Mouse (Mus musculus) G1E (cell line): Measurements from ENCODE around the gene Trpc3. TPM values are rescaled to one million over a fixed set of nuclear protein-coding genes. Genes with fewer than 3 reads are reported as not detected.
"Not testable (repeated sequence)": the region's sequence is repeated elsewhere in the genome, so short reads cannot be mapped to it uniquely, and the experiment has no call there.

ENCODE experiments used
- ATAC-seq: 2 replicates; pipeline ENCODE4 v1.8.0; 2016; ENCODE audit warnings: mild to moderate bottlenecking; ENCODE audit not compliant: insufficient number of reproducible peaks, poor library complexity, low FRiP score, severe bottlenecking; ENCODE audit errors: extremely low read depth
- DNase-seq: peaks from one replicate; pipeline ENCODE4 v3.0.0; 2012; ENCODE audit warnings: low spot score
- H3K27me3 ChIP-seq: 2 replicates; pipeline ENCODE4 v1.6.1; 2012; ENCODE audit warnings: mild to moderate bottlenecking, low read length, inconsistent platforms; ENCODE audit not compliant: insufficient read depth
- H3K36me3 ChIP-seq: replicated peaks from 2 replicates; pipeline ENCODE3; 2012; ENCODE audit warnings: mild to moderate bottlenecking, inconsistent platforms
- H3K4me1 ChIP-seq: 2 replicates; pipeline ENCODE4 v1.6.1; 2012; ENCODE audit warnings: low read depth, low read length, inconsistent platforms, mixed read lengths; ENCODE audit not compliant: insufficient read depth
- H3K4me3 ChIP-seq: 2 replicates; pipeline ENCODE4 v1.5.1; 2012; ENCODE audit warnings: low read depth, mild to moderate bottlenecking, inconsistent platforms, low read length, moderate library complexity, mixed read lengths
- H3K9me3 ChIP-seq: replicated peaks from 2 replicates; pipeline ENCODE4 v1.6.1; 2012; ENCODE audit warnings: inconsistent platforms
- CTCF ChIP-seq: IDR thresholded peaks from 2 replicates; pipeline ENCODE4 v1.5.1; 2012; ENCODE audit warnings: low read depth, low read length, inconsistent platforms, mixed read lengths
- GATA1 ChIP-seq: IDR thresholded peaks from 2 replicates; pipeline ENCODE4 v1.6.1; 2012; ENCODE audit warnings: borderline replicate concordance, low read length, inconsistent platforms, mixed read lengths
- GATA2 ChIP-seq: IDR thresholded peaks from 2 replicates; pipeline ENCODE4 v1.6.1; 2012; ENCODE audit warnings: low read depth, low read length, inconsistent platforms, borderline replicate concordance
- POLR2AphosphoS5 ChIP-seq: IDR thresholded peaks from 2 replicates; pipeline ENCODE4 v1.6.1; 2012; ENCODE audit warnings: low read depth, low read length, inconsistent platforms; ENCODE audit not compliant: insufficient replicate concordance
- TAL1 ChIP-seq: conservative IDR thresholded peaks from 2 replicates; pipeline ENCODE4 v1.6.1; 2012; ENCODE audit warnings: low read depth, low read length, inconsistent platforms, mixed read lengths
- polyA plus RNA-seq: library from polyadenylated mRNA; stranded (reverse); fragments of >175 nt; gene quantifications from 2 replicates; pipeline ENCODE4 v1.2.3, GENCODE M21; 2012
- total RNA-seq, 2 experiments: library from RNA; stranded (forward) in 1 of 2; stranded (reverse) in 1 of 2; fragments of 200-1000 nt in 1 of 2; fragments of >200 nt in 1 of 2; fragmentation: Nextera tagmentation in 1 of 2; gene quantifications; 2 replicates each; pipeline ENCODE4 v1.2.3; 2014 to 2017

Gene Trpc3
- total and polyA plus RNA-seq, 3 experiments: 0.11 TPM; not detected in 2

DNA sequence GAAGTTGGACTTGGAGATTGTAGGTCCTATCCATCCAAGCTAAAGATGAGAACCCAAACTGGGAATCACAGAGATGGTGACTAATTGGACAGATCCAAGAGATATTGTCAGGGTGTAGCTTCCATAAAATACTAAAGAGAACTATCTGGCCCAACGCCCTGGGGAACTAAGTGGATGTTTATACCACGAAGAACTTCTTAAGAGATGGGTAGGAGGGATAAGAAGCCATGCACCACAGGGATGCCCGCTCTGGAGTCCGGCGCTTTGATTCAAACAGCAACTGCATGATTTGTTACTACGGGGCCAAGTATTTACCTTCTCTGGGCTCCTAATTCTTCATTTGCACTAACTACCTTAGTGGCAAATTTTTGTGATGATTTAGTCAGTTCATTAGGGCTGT, 77.3 kb downstream of the Trpc3 start:
- Histone ChIP-seq H3K9me3 (no peaks in the 10 kb centered on the region), H3K36me3 (peaks cover 6% of the 10 kb centered on the region), H3K4me1 (peaks cover 19% of the 10 kb centered on the region), H3K4me3 (peak overlapping the region; percentile 74), H3K27me3 (no peaks in the 10 kb centered on the region)
- ATAC-seq: no peak
- TF ChIP-seq TAL1 (no peak), POLR2AphosphoS5 (no peak), GATA2 (no peak), GATA1 (no peak), CTCF (no peak)
- no peak for DNase-seq

DNA sequence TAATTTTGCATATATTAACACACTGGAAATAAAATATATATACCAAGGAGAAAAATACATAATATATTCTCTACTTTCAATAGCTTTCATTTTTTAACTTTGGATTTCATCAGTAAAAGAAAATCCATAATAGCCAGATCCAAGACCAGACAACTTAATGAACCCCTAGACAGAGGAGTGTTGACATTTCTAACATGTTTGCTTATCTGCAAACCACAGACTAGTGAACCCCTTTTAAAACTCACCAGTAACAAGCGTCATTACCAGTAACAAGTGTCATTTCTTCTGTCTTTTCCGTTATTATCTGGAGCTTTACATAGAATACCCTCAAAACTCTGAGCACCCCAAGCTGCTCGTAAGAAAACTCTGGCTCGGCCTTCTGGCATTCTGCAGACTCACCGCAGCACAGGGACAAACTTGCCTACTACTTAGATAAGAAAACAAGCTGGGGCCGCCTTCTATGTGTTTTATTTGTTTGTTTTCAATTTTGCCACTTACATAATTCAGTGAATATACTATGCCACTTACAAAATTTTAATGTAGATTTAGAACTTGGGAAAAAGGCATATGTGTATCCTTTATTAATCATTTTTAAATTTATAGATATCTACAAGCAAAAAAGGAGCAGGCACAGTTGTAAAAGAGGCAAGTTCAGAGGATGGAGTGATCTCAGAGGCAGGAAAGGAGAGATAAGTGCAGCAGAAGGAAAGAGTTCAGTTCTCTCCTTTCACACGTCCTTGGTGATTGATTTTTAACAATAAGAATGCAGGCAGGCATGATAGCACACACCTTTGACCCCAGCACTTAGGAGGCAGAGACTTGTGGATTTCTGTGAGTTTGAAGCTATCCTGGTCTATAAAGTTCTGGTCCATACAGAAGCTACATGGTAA, 83.8 kb downstream of the Trpc3 start:
- Histone ChIP-seq H3K4me3 (no peak overlapping the region; the same call in 1 of the 2 replicates), H3K4me1 (peaks cover 21% of the 10 kb centered on the region), H3K36me3 (peaks cover 14% of the 10 kb centered on the region), H3K9me3 (no peaks in the 10 kb centered on the region), H3K27me3 (no peaks in the 10 kb centered on the region)
- TF ChIP-seq TAL1 (no peak), GATA2 (no peak), CTCF (no peak), GATA1 (no peak), POLR2AphosphoS5 (no peak)
- peak; percentile 78 for ATAC-seq
- DNase-seq: peak; percentile 7

DNA sequence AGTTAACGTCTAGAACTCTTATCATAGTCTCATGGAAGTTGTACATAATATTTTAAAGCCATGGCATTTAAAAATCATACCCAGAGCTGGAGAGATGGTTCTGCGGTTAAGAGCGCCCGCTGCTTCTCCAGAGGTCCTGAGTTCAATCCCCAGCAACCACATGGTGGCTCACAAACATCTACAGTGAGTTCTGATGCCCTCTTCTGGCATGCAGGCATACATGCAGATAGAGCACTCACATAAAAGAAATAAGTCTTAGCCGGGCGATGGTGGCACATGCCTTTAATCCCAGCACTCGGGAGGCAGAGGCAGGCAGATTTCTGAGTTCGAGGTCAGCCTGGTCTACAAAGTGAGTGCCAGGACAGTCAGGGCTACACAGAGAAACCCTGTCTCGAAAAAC, 90.2 kb downstream of the Trpc3 start:
- not testable (repeated sequence) for H3K9me3 ChIP-seq, H3K27me3 ChIP-seq, H3K4me3 ChIP-seq, ATAC-seq, H3K4me1 ChIP-seq, DNase-seq
- H3K36me3 ChIP-seq: peaks cover 11% of the 10 kb centered on the region

DNA sequence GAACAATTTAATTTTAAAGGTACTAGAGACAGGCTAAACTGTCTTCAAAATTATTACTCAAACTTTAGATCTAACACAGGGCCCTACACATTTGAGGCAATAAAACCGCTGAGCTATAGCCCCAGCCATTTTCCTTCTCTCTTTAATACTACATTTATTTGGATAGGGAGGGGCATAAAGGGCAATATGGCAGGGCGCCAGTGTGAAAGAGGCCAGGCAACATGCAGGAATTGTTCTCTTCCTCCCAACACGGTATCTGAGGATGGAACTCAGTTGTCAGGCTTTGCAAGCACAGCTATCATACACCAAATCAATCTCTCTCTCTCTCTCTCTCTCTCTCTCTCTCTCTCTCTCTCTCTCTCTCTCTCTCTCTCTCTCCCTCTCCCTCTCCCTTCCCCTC, 91.2 kb downstream of the Trpc3 start:
- no peak for DNase-seq

DNA sequence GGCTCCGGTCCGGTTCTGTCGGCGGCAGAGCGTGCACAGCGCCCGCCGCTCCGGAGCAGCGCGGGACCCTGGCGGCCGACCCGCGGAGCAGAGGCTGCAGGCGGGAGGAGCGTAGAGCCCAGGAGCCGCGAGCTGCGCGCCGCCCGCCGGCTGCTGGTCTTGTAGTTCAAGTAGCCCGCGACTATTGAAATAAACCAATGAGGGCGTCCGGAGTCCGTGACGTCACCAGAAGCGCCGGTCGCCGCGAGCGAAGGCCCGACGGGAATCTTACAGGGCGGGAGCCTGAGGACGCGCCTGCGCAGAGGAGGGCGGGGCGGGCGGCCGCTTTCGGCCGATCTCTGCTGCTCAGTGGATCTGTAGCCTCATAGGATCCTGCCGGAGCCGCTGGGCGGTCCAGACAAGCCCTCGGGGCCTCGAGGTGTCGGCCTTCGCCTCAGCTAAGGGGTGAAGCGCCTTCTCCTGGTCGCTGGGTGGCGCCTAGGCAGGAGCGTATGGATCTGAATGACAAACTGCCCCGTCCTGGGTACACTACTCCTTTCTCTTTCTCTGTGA, 118.1 kb downstream of the Trpc3 start, which contains the start of gene Ccna2:
TSS of gene Ccna2 (minus strand) at position 324 of the 552 bp plus-strand sequence.
- ATAC-seq (peak; percentile 98), DNase-seq (peak; percentile 78)
- H3K36me3 ChIP-seq: peaks cover 35% of the 10 kb centered on the region
- no peaks in the 10 kb centered on the region for H3K9me3 ChIP-seq
- TF ChIP-seq GATA2 (no peak), TAL1 (no peak), CTCF (0 out of 2 replicates have a peak, but pooled peaks have one; percentile 26), GATA1 (no peak), POLR2AphosphoS5 (no peak)
- H3K4me3 ChIP-seq: peak within 1 kb of the TSS; percentile 94
- no peaks in the 10 kb centered on the region for H3K27me3 ChIP-seq
- H3K4me1 ChIP-seq: peaks cover 33% of the 10 kb centered on the region

More for the DNA sequence above, 91.2 kb downstream of the Trpc3 start:
- TF ChIP-seq GATA1 (no peak), TAL1 (no peak), GATA2 (no peak), POLR2AphosphoS5 (no peak), CTCF (no peak)
- no peak for ATAC-seq
- Histone ChIP-seq H3K36me3 (peaks cover 9% of the 10 kb centered on the region), H3K27me3 (no peaks in the 10 kb centered on the region), H3K9me3 (no peaks in the 10 kb centered on the region), H3K4me3 (no peak overlapping the region), H3K4me1 (no peaks in the 10 kb centered on the region)

DNA sequence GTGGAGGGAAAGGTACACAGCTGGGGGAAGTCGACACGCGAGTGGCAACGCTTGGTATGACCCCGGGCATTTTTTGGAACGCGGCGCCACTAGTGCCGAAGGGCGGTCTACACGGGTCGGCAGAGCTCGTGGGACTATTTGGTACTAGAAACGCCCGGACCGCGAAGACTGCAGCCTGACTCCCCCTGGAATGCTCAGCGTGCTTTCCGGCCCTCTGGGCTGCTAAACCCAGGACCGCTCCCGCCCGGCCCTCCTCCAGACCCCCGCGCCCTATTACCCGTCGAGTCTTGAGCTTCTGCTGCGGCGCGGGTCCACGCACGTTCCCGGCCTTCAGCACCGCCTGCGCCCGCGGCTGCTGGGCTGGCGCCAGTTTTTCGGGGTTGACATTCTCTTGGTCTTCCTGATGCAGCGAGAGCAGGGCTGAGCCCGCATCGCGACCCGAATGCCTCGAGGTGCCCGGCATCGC, 118.6 kb downstream of the Trpc3 start:
- Histone ChIP-seq H3K27me3 (no peaks in the 10 kb centered on the region), H3K9me3 (no peaks in the 10 kb centered on the region), H3K36me3 (peaks cover 41% of the 10 kb centered on the region), H3K4me1 (peaks cover 35% of the 10 kb centered on the region), H3K4me3 (peak overlapping the region; percentile 94)
- TF ChIP-seq CTCF: no peak
- TF ChIP-seq TAL1: no peak
- no peak for TF ChIP-seq GATA1
- TF ChIP-seq GATA2: no peak
- no peak for TF ChIP-seq POLR2AphosphoS5
- DNase-seq (peak; percentile 4), ATAC-seq (no peak)

Other genes with a start within 250 kb of the Trpc3 start
- 165 and 180 TPM in 2 replicates for gene Anxa5, start 214.3 kb downstream of the Trpc3 start, total RNA-seq (2014; fragmentation: Nextera tagmentation)
- 175 TPM in 2 replicates for gene Anxa5, start 214.3 kb downstream of the Trpc3 start, total RNA-seq (2017)
- 81.0 and 94.3 TPM in 2 replicates for gene Anxa5, start 214.3 kb downstream of the Trpc3 start, polyA plus RNA-seq
- not detected in 2 replicates for gene 1810062G17Rik, start 214.2 kb downstream of the Trpc3 start, total RNA-seq (2014; fragmentation: Nextera tagmentation)
- gene 1810062G17Rik, start 214.2 kb downstream of the Trpc3 start, total RNA-seq (2017): 0.44 TPM in 1 of 2 replicates, not detected in the other
- gene 1810062G17Rik, start 214.2 kb downstream of the Trpc3 start, polyA plus RNA-seq: not detected in 2 replicates
- not detected in 2 replicates for gene Gm11549, start 168.4 kb downstream of the Trpc3 start, total RNA-seq (2014; fragmentation: Nextera tagmentation)
- gene Gm11549, start 168.4 kb downstream of the Trpc3 start, total RNA-seq (2017): 0.05 and 0.06 TPM in 2 replicates
- not detected in 2 replicates for gene Gm11549, start 168.4 kb downstream of the Trpc3 start, polyA plus RNA-seq
- gene Exosc9, start 137.6 kb downstream of the Trpc3 start, total RNA-seq (2014; fragmentation: Nextera tagmentation): 40.9 and 44.6 TPM in 2 replicates
- gene Exosc9, start 137.6 kb downstream of the Trpc3 start, total RNA-seq (2017): 74.3 and 96.7 TPM in 2 replicates
- gene Exosc9, start 137.6 kb downstream of the Trpc3 start, polyA plus RNA-seq: 2.2 and 3.7 TPM in 2 replicates
- 410 and 504 TPM in 2 replicates for gene Ccna2, start 118.0 kb downstream of the Trpc3 start, total RNA-seq (2014; fragmentation: Nextera tagmentation)
- gene Ccna2, start 118.0 kb downstream of the Trpc3 start, total RNA-seq (2017): 238 and 290 TPM in 2 replicates
- gene Ccna2, start 118.0 kb downstream of the Trpc3 start, polyA plus RNA-seq: 189 and 242 TPM in 2 replicates
- 16.5 TPM in 2 replicates for gene Bbs7, start 76.7 kb downstream of the Trpc3 start, total RNA-seq (2014; fragmentation: Nextera tagmentation)
- 10.5 and 12.2 TPM in 2 replicates for gene Bbs7, start 76.7 kb downstream of the Trpc3 start, total RNA-seq (2017)
- gene Bbs7, start 76.7 kb downstream of the Trpc3 start, polyA plus RNA-seq: 1.7 and 2.0 TPM in 2 replicates
- gene 4932438A13Rik, start 172.9 kb upstream of the Trpc3 start, total RNA-seq (2014; fragmentation: Nextera tagmentation): 127 and 152 TPM in 2 replicates
- gene 4932438A13Rik, start 172.9 kb upstream of the Trpc3 start, total RNA-seq (2017): 40.4 and 41.2 TPM in 2 replicates
- 1.7 and 2.9 TPM in 2 replicates for gene 4932438A13Rik, start 172.9 kb upstream of the Trpc3 start, polyA plus RNA-seq